Mouse (Mus musculus) gastrocnemius, adult 18-20 months (tissue): ENCODE measurements around the gene Rps2. TPM values are rescaled to one million over a fixed set of nuclear protein-coding genes. Genes with fewer than 3 reads are reported as not detected.
"Not testable (repeated sequence)": the region's sequence is repeated elsewhere in the genome, so short reads cannot be mapped to it uniquely, and the experiment has no call there.

Experiments
- DNase-seq: peaks from one replicate; pipeline ENCODE4 v3.0.0; 2021; ENCODE audit warnings: low spot score
- long read RNA-seq, 2 experiments: library from polyadenylated mRNA; stranded (forward); transcript quantifications; one replicate each; pipeline ENCODE4 v2.0.0; 2021
- total RNA-seq, 2 experiments: library from RNA; stranded (reverse); gene quantifications; 2 replicates each; pipeline ENCODE4 v1.2.3; 2021

Gene Rps2
- total RNA-seq = 100 to 1,000 TPM; 548 to 574 TPM
- long read RNA-seq, experiment 1, transcript Rps2-208 (6 exons, 998 nt) = major isoform, 97 of 111 reads
- long read RNA-seq, experiment 1, transcript Rps2-201 (5 exons, 1,094 nt) = minor isoform, 12 of 111 reads
- long read RNA-seq, experiment 1, partial matches to known transcripts = 0 of 111 reads
- long read RNA-seq, experiment 1, other reads (novel, unspliced or antisense) = 1 of 111 reads
- long read RNA-seq, experiment 2, transcript Rps2-208 (6 exons, 998 nt) = major isoform, 89 of 104 reads
- long read RNA-seq, experiment 2, transcript Rps2-201 (5 exons, 1,094 nt) = minor isoform, 12 of 104 reads
- long read RNA-seq, experiment 2, partial matches to known transcripts = 2 of 104 reads
- long read RNA-seq, experiment 2, other reads (novel, unspliced or antisense) = 0 of 104 reads

DNA sequence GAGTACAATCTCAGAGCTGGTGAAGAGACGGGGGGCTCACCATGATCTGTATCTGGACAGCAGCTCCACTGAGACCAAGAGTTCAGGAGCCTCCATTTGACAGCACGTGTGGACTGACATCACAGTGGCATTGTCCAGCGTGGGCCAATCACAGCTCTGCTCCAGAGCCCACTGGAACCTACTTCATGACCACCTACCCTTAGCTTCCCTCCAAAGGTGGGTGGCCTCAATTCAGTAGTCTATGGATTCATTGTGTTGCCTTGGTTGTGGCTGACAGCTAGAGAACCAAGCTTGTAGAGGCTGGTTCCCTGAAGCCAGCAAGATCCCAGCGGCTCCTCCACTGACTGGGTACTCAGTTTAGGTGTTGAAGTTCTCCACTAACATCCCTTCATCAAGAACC lies at the start of gene Rps2, which contains the start of gene Rnf151:
TSS of gene Rps2 (plus strand) at position 174 of the 400 bp plus-strand sequence.
TSS of gene Rnf151 (minus strand) at position 121 of the 400 bp plus-strand sequence.
- no peak for DNase-seq

- DNase-seq = not testable (repeated sequence)
Observed at GRCm38 (mm10) chr17:24669214-24669544, 48.7 kb upstream of the Rps2 start.

DNA sequence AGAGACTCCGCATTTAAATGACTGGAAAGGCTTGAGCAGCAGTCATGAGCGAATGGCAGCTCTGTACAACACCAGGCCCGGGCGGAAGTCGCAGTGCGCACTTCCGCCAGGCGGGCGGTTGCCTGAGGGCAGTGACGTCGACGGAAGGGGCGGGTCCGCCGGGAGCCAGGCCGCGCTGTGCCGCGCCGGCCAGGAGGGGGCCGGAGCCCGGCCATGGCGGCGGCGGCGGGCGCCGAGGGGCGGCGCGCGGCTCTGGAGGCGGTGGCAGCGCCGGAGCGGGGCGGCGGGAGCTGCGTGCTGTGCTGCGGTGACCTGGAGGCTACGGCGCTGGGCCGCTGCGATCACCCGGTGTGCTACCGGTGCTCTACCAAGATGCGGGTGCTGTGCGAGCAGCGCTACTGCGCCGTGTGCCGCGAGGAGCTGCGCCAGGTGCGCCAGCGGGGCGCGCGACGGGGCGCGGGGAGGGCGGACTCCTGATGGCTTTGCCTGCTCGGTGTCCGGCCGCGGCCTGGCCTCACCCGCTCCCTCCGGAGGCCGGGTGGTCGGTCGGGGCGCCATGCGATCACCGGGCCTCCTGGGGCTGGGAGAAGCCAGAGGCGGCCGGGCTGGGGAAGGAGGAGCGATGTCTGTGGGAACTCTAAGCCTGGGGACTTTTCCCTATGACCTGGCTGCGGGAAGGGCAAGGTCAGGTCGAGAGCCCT lies 48.2 kb upstream of the Rps2 start, which contains the start of gene Zfp598:
TSS of gene Zfp598 (plus strand) at position 143 of the 701 bp plus-strand sequence.
- peak; percentile 95 for DNase-seq

DNA sequence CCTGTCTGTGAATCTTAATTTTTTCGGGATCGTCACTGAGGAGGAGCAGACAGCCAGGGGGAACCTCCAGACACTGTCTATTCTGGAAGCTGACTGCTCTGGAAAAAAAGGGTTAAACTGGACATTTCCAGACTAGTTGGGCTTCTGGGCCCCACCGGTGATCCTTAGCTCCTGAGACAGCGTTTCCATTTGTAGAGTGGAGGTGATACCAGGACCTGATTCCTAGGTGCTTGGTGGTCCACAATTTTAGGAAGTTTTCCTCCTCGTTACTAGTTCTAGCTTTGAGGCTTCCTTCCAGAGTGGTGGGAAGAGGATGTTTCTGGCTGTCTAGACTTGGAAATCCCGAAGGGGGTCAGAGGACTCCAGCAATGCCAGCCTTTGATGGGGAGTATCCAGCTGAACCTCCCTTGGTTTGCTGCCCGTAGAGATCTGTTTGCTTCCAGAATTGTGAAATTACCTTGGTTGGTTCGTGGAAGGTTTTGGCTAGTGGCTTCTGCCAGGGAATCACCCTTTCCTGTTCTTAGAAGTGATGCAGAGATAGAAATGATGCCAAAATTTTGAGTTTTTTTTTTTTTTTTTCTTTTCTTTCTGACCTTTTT lies 47.6 kb upstream of the Rps2 start:
- DNase-seq = no peak

DNA sequence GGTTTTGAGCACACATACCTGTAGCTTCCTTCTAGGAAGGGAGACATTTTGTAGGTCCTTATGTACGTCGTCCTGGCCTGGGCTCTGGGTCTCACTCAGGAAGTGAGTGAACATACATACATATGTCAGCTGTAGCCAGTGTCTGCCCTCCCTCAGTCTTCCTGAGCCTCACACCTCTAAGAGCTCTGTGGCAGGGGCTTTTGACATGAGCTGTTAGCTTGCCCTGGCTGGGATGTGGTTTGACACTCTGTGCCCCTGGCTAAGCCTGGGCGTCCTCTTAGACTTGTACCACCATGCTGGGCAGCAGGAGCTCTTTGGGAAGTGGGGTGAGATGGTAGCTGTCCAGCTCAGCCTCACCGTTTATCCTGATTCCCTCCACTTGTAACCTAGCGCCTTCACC lies 46.6 kb upstream of the Rps2 start:
- no peak for DNase-seq

- peak; percentile 39 for DNase-seq
Observed at GRCm38 (mm10) chr17:24672141-24672540, 45.8 kb upstream of the Rps2 start.

DNA sequence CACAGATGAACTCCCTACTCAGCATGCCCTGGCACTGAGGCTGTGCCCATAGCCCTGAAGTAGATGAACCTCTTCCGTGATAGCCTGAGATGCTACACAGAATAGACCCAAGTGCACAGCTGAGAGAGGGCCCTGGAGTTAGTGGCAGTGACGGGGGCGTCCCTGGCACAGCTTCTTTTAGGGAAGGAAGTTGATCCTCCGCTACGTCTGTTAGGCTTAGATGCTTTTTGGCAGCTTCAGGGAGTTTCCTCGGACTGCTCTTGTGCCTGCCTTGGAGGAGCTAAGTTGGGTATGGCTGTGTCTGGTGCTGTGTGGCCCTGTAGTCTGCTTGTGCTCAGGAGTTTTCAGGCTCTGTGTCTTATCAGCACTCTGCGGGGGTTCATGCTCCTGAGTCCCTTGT lies 43.6 kb upstream of the Rps2 start:
- no peak for DNase-seq

- DNase-seq = peak; percentile 63
Observed at GRCm38 (mm10) chr17:24676187-24676586, 41.7 kb upstream of the Rps2 start.

- DNase-seq = no peak
Observed at GRCm38 (mm10) chr17:24676877-24677276, 41.0 kb upstream of the Rps2 start.

- DNase-seq = no peak
Observed at GRCm38 (mm10) chr17:24677500-24678080, 40.3 kb upstream of the Rps2 start.

- DNase-seq = peak; percentile 36
Observed at GRCm38 (mm10) chr17:24686514-24686913, 31.4 kb upstream of the Rps2 start.

DNA sequence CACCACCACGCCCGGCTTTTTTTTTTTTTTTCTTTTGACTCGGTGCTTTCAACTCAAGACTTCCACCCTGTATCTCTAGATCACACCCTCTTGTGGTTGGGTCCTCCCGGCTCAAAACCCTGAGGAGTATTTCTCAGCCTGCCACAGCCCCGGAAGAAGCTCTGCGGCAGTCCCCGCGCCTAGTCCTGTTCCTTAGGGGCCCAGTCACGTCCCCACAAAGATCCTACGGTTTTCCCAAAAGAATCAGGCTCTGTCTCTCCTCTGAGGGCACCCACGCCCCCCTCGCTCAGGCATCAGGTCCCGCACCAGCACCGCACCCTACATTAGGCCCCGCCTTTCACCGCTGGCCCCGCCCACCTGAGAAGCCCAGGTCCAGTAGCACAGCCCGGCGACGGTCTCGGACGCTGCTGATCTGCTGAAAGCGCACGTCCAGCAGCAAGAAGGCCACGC lies 30.7 kb upstream of the Rps2 start:
- DNase-seq = peak; percentile 57

GRCm38 (mm10) chr17:24687599-24687998 lies 30.3 kb upstream of the Rps2 start:
- DNase-seq = no peak

GRCm38 (mm10) chr17:24689251-24690081 lies 28.4 kb upstream of the Rps2 start, which contains the start of gene Syngr3:
Gene Syngr3, minus strand, starts transcription at chr17:24689955.
- DNase-seq = no peak

GRCm38 (mm10) chr17:24692385-24692784 lies 25.5 kb upstream of the Rps2 start:
- DNase-seq = no peak

- no peak for DNase-seq
Observed at GRCm38 (mm10) chr17:24695326-24696010, 22.4 kb upstream of the Rps2 start.

GRCm38 (mm10) chr17:24696011-24696697 lies 21.8 kb upstream of the Rps2 start, which contains the start of the genes Gfer and Noxo1:
Gene Gfer, minus strand, starts transcription at chr17:24696156.
Gene Noxo1, plus strand, starts transcription at chr17:24696234.
- peak; percentile 88 for DNase-seq

GRCm38 (mm10) chr17:24697985-24698384 lies 19.9 kb upstream of the Rps2 start:
- DNase-seq = no peak

GRCm38 (mm10) chr17:24698715-24699114 lies 19.2 kb upstream of the Rps2 start:
- DNase-seq = no peak
